Comparison of ENCODE assay signal across 27 mouse cellular contexts in genomic region chr2:3695900-3696299, GRCm38 (mm10).
"Had no signal": no experiment of that assay in that cellular context is flagged by ENCODE, and none has a peak within 500 bp of the region (broad histone marks: within the 10 kb centered on the region; RNA-seq: fewer than 3 reads in every experiment).

No protein-coding gene starts in this region.

- H3K27me3 ChIP-seq: heart, embryonic 13.5 days; heart, embryonic 15.5 days; kidney, embryonic 15.5 days; limb, embryonic 12.5 days had no signal

- H3K4me2 ChIP-seq: heart, embryonic 11.5 days; heart, embryonic 13.5 days; heart, embryonic 15.5 days; hindbrain, embryonic 14.5 days; kidney, embryonic 15.5 days; limb, embryonic 12.5 days had no signal

- H3K9ac ChIP-seq: heart, embryonic 13.5 days; heart, embryonic 15.5 days; hindbrain, embryonic 14.5 days; kidney, embryonic 15.5 days; limb, embryonic 12.5 days; liver, embryonic 14.5 days had no signal

- DNase-seq: gastrocnemius, postnatal 14 days; gastrocnemius, postnatal 36 days; heart, adult 11 months; heart, adult 2 months; heart, postnatal 14 days; heart, postnatal 36 days; kidney, adult 11 months; kidney, adult 2 months; kidney, adult 9 months; kidney, postnatal 14 days; kidney, postnatal 36 days; layer of hippocampus, adult 9-11 months; layer of hippocampus, postnatal 36 days; liver had no signal

- ATAC-seq: hindbrain, embryonic 16.5 days; inflammation-experienced regulatory T-cells, adult 6 months; intestine, embryonic 16.5 days had no signal

- H3K4me3 ChIP-seq: heart, adult 2 months; heart, embryonic 13.5 days; heart, embryonic 15.5 days; kidney, embryonic 15.5 days; left cerebral cortex, adult 2 months; limb, embryonic 10.5 days; limb, embryonic 12.5 days had no signal

- H3K9me3 ChIP-seq: heart, embryonic 15.5 days; kidney, embryonic 15.5 days; limb, embryonic 10.5 days; limb, embryonic 12.5 days had no signal

- H3K36me3 ChIP-seq: heart, embryonic 13.5 days; heart, embryonic 15.5 days; kidney, embryonic 15.5 days; limb, embryonic 10.5 days; limb, embryonic 12.5 days had no signal

- H3K27ac ChIP-seq: heart, adult 2 months; heart, embryonic 13.5 days; heart, embryonic 15.5 days; hindbrain, embryonic 14.5 days; kidney, embryonic 15.5 days; kidney, postnatal 0 days; left cerebral cortex, adult 2 months; limb, embryonic 10.5 days; limb, embryonic 12.5 days; liver, embryonic 14.5 days had no signal

- H3K4me1 ChIP-seq: heart, embryonic 15.5 days; kidney, embryonic 15.5 days; limb, embryonic 10.5 days; limb, embryonic 12.5 days had no signal
